ENCODE assay signal across 8 mouse cellular contexts in genomic region chr8:22166080-22166603, GRCm38 (mm10). TPM values are rescaled to one million over a fixed set of nuclear protein-coding genes. Genes with fewer than 3 reads are reported as not detected.
A peak's percentile ranks its signal among the peaks of the same experiment; 100 is the strongest.
DNase-seq lines count a peak whose midpoint lies in the region; ATAC-seq lines count a peak whose summit lies in the region.

Nek3 (minus strand) TSS chr8:22166435.

- H3K79me2 ChIP-seq in macrophage (ENCODE audit: inconsistent target) = no peaks in the 10 kb centered on the region

- peaks cover 3% of the 10 kb centered on the region; the same call in 1 of the 2 replicates for H3K36me3 ChIP-seq in hindbrain, embryonic 16.5 days (ENCODE audit: control insufficient read depth, insufficient read depth, low read length)
- no peaks in the 10 kb centered on the region for H3K36me3 ChIP-seq in macrophage (ENCODE audit: inconsistent target)

- H3K4me1 ChIP-seq in hindbrain, embryonic 16.5 days (ENCODE audit: control insufficient read depth, insufficient read depth, low read depth, low read length) = peaks cover 2% of the 10 kb centered on the region

- H3K27ac ChIP-seq in hindbrain, embryonic 16.5 days (ENCODE audit: low read depth, low read length) = peak within 1 kb of the TSS; percentile 84
- no peak within 1 kb of the TSS for H3K27ac ChIP-seq in macrophage

- H3K4me2 ChIP-seq in hindbrain, embryonic 16.5 days (ENCODE audit: low read length) = peak within 1 kb of the TSS; percentile 57

- 1% methylated on average over 25 of the region's 43 CpGs for whole genome bisulfite sequencing in hindbrain, embryonic 16.5 days
- whole genome bisulfite sequencing in macrophage (ENCODE audit: missing documents) = under 1% methylated on average over 31 of the region's 43 CpGs

- peak within 1 kb of the TSS; percentile 73 for H3K9ac ChIP-seq in hindbrain, embryonic 16.5 days (ENCODE audit: low read depth, low read length)

- ATAC-seq in hindbrain, embryonic 16.5 days = peak; percentile 99

- no peaks in the 10 kb centered on the region for H3K27me3 ChIP-seq in hindbrain, embryonic 16.5 days (replicated peaks; ENCODE audit: control insufficient read depth, insufficient read depth, low read length)

- peak within 1 kb of the TSS; percentile 59 for H3K4me3 ChIP-seq in hindbrain, embryonic 16.5 days (ENCODE audit: low read length)
- peak within 1 kb of the TSS; percentile 38 for H3K4me3 ChIP-seq in macrophage (ENCODE audit: inconsistent target)

- peak; percentile 94 for DNase-seq in R1 (ENCODE audit: low read depth, low spot score)
- DNase-seq in cerebellum, postnatal 25 days = peak; percentile 88 to 93
- DNase-seq in frontal cortex, postnatal 36 days (ENCODE audit: low spot score in 2 of 2) = peak; percentile 72 to 73
- peak; percentile 71 to 79 for DNase-seq in left cerebral cortex, adult 18-20 months (ENCODE audit: low spot score in 2 of 2)
- peak; percentile 85 for DNase-seq in right cerebral cortex, adult 18-20 months
- DNase-seq in urinary bladder, postnatal 10 days (ENCODE audit: low spot score) = peak; percentile 41

- no peaks in the 10 kb centered on the region for H3K9me3 ChIP-seq in hindbrain, embryonic 16.5 days (ENCODE audit: control insufficient read depth, low read length)

RNA-seq across cellular contexts. Expression of gene Nek3, which starts in this region (rescaled TPM):
- 8.0 and 8.3 TPM in 2 replicates for polyA plus RNA-seq in hindbrain, embryonic 16.5 days (2015; fragmentation: Nextera tagmentation; extraction: Ambion mirVana)
- 1 to 10 TPM; 1.8 to 1.9 TPM for total RNA-seq in left cerebral cortex, adult 18-20 months (2021)
- 1 to 10 TPM in 21 of 26 experiments, under 1 TPM in 4, not detected in 1; 0.46 to 7.3 (median 3.6) TPM for total RNA-seq in macrophage (2018; cell fraction: chromatin; rRNA removed)
- total RNA-seq in macrophage (2018; cell fraction: cytosol; rRNA removed) = 1 to 10 TPM in 10 of 26 experiments, under 1 TPM in 16; 0.44 to 1.7 (median 0.95) TPM
- total RNA-seq in macrophage (2018; cell fraction: nucleus; rRNA removed) = 1 to 10 TPM in 19 of 26 experiments, under 1 TPM in 6, not detected in 1; 0.52 to 4.3 (median 2.1) TPM
- 0.77 to 1.0 TPM (median 0.79 TPM) in 3 replicates for polyA plus RNA-seq in macrophage (2018)

Comparison
In these comparisons a context has a peak if more than half of its experiments do, and no peak if none do; other contexts are left out.
1. DNase-seq: peak in every context shown above with its lines; median percentile 94 in R1; 90 in cerebellum, postnatal 25 days; 85 in right cerebral cortex, adult 18-20 months; 75 in left cerebral cortex, adult 18-20 months; 72 in frontal cortex, postnatal 36 days; 41 in urinary bladder, postnatal 10 days.